Mouse (Mus musculus): ENCODE results near the gene Emc7. TPM values are rescaled to one million over a fixed set of nuclear protein-coding genes. Genes with fewer than 3 reads are reported as not detected.

Emc7 gene
- polyA plus RNA-seq, 1 experiment: 15.0 TPM

GRCm38 (mm10) chr2:112517218-112517617 lies 62.4 kb downstream of the Emc7 start:
- H3K36me3 ChIP-seq (ENCODE audit: control insufficient read depth, insufficient read depth): no peaks in the 10 kb centered on the region
- H3K79me3 ChIP-seq (ENCODE audit: low read depth): no peaks in the 10 kb centered on the region
- H3ac ChIP-seq (ENCODE audit: control insufficient read depth, insufficient read length, low read depth): no peak overlapping the region
- no peak overlapping the region for H3K4me3 ChIP-seq (ENCODE audit: insufficient read depth, poor library complexity, severe bottlenecking)
- TF ChIP-seq FOSL1 (IDR thresholded peaks at IDR 0.05; ENCODE audit: insufficient read depth, low read length, poor library complexity, severe bottlenecking): no peak
- TF ChIP-seq CTCF (IDR thresholded peaks at IDR 0.05; ENCODE audit: control insufficient read depth, insufficient read depth, insufficient read length): no peak
- no peak for TF ChIP-seq USF1 (IDR thresholded peaks at IDR 0.05; ENCODE audit: low read depth)
- no peak for TF ChIP-seq MAX (IDR thresholded peaks at IDR 0.05)
- TF ChIP-seq MYOG (IDR thresholded peaks at IDR 0.05; ENCODE audit: control insufficient read depth, extremely low read depth, insufficient read length): no peak
- TF ChIP-seq CEBPB (IDR thresholded peaks at IDR 0.05; ENCODE audit: low read depth): no peak
- no peak for TF ChIP-seq MYOD1 (IDR thresholded peaks at IDR 0.05; ENCODE audit: control insufficient read depth, insufficient read length, low read depth)
- H3K27me3 ChIP-seq (ENCODE audit: control insufficient read depth, insufficient read depth, insufficient read length): no peaks in the 10 kb centered on the region
- H3K79me2 ChIP-seq (ENCODE audit: control insufficient read depth, insufficient read depth): no peaks in the 10 kb centered on the region

GRCm38 (mm10) chr2:112518541-112518940 lies 63.7 kb downstream of the Emc7 start:
- H3K27me3 ChIP-seq (ENCODE audit: control insufficient read depth, insufficient read depth, insufficient read length): no peaks in the 10 kb centered on the region
- no peak overlapping the region for H3K4me3 ChIP-seq (ENCODE audit: insufficient read depth, poor library complexity, severe bottlenecking)
- H3K36me3 ChIP-seq (ENCODE audit: control insufficient read depth, insufficient read depth): no peaks in the 10 kb centered on the region
- H3ac ChIP-seq (ENCODE audit: control insufficient read depth, insufficient read length, low read depth): no peak overlapping the region
- TF ChIP-seq USF1 (IDR thresholded peaks at IDR 0.05; ENCODE audit: low read depth) (no peak), CEBPB (IDR thresholded peaks at IDR 0.05; ENCODE audit: low read depth) (no peak), MYOD1 (IDR thresholded peaks at IDR 0.05; ENCODE audit: control insufficient read depth, insufficient read length, low read depth) (no peak), CTCF (IDR thresholded peaks at IDR 0.05; ENCODE audit: control insufficient read depth, insufficient read depth, insufficient read length) (no peak), MYOG (IDR thresholded peaks at IDR 0.05; ENCODE audit: control insufficient read depth, extremely low read depth, insufficient read length) (no peak), FOSL1 (IDR thresholded peaks at IDR 0.05; ENCODE audit: insufficient read depth, low read length, poor library complexity, severe bottlenecking) (no peak), MAX (IDR thresholded peaks at IDR 0.05) (no peak)
- H3K79me2 ChIP-seq (ENCODE audit: control insufficient read depth, insufficient read depth): no peaks in the 10 kb centered on the region
- H3K79me3 ChIP-seq (ENCODE audit: low read depth): no peaks in the 10 kb centered on the region

- Histone ChIP-seq H3K79me3 (ENCODE audit: low read depth) (no peaks in the 10 kb centered on the region), H3K27me3 (ENCODE audit: control insufficient read depth, insufficient read depth, insufficient read length) (no peaks in the 10 kb centered on the region), H3K36me3 (ENCODE audit: control insufficient read depth, insufficient read depth) (no peaks in the 10 kb centered on the region), H3K79me2 (ENCODE audit: control insufficient read depth, insufficient read depth) (no peaks in the 10 kb centered on the region), H3ac (ENCODE audit: control insufficient read depth, insufficient read length, low read depth) (no peak overlapping the region), H3K4me3 (ENCODE audit: insufficient read depth, poor library complexity, severe bottlenecking) (no peak overlapping the region)
- no peak for TF ChIP-seq MAX (IDR thresholded peaks at IDR 0.05)
- no peak for TF ChIP-seq MYOG (IDR thresholded peaks at IDR 0.05; ENCODE audit: control insufficient read depth, extremely low read depth, insufficient read length)
- TF ChIP-seq FOSL1 (IDR thresholded peaks at IDR 0.05; ENCODE audit: insufficient read depth, low read length, poor library complexity, severe bottlenecking): no peak
These were observed 66.0 kb downstream of the Emc7 start for GRCm38 (mm10) chr2:112520526-112521482.

Other genes starting within 250 kb of the Emc7 start
- gene Lpcat4, start 215.5 kb upstream of the Emc7 start, polyA plus RNA-seq (2012; fragmentation: generic; extraction: Trizol): 28.0 TPM
- gene Nutm1, start 195.7 kb upstream of the Emc7 start, polyA plus RNA-seq (2012; fragmentation: generic; extraction: Trizol): 0.02 TPM
- 139 TPM for gene Nop10, start 193.1 kb upstream of the Emc7 start, polyA plus RNA-seq (2012; fragmentation: generic; extraction: Trizol)
- 4.4 TPM for gene Slc12a6, start 189.2 kb upstream of the Emc7 start, polyA plus RNA-seq (2012; fragmentation: generic; extraction: Trizol)
- not detected for gene Gm21985, start 188.7 kb upstream of the Emc7 start, polyA plus RNA-seq (2012; fragmentation: generic; extraction: Trizol)
- 152 TPM for gene Emc4, start 87.0 kb upstream of the Emc7 start, polyA plus RNA-seq (2012; fragmentation: generic; extraction: Trizol)
- 13.3 TPM for gene Katnbl1, start 75.8 kb upstream of the Emc7 start, polyA plus RNA-seq (2012; fragmentation: generic; extraction: Trizol)
- not detected for gene Chrm5, start 25.8 kb downstream of the Emc7 start, polyA plus RNA-seq (2012; fragmentation: generic; extraction: Trizol)
- gene Aven, start 38.0 kb downstream of the Emc7 start, polyA plus RNA-seq (2012; fragmentation: generic; extraction: Trizol): 19.9 TPM